Mouse (Mus musculus) megakaryocyte, embryonic 14.5 days (primary cell): ENCODE measurements around the gene Spryd7.

ENCODE experiments used
- FLI1 ChIP-seq: IDR thresholded peaks from 2 replicates; pipeline ENCODE4 v1.6.1; 2012; ENCODE audit warnings: low read length, inconsistent platforms, mixed read lengths
- GATA1 ChIP-seq: IDR thresholded peaks from 3 replicates; pipeline ENCODE4 v1.6.1; 2012; ENCODE audit warnings: mixed read lengths, low read length, inconsistent platforms, borderline replicate concordance

DNA sequence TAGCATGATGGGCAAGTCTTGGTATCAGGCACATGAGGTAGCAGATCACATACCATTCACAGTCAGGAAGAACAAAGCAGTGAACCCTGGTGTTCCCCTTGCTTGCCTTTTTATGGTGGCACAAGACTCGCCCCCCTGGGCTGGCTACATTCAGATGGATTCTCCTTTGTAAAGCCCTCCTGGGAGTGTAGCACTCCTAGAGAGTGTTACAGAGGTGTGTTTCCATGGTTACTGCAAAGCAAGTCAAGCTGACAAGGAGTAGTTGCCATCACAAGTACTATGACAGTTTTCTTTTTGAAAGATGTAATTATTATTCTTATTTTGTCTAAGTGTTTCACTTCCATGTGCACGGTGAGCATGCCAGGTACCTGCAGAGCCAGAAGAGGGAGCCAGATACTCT lies 45.2 kb downstream of the Spryd7 start:
- TF ChIP-seq FLI1 (no peak), GATA1 (no peak)
